Mouse (Mus musculus) stomach, postnatal 0 days (tissue): ENCODE measurements at regions not wholly inside any gene's neighbourhood (a gene's known extent, or its start where the extent isn't known, plus 50 kb on each side); places are given as distances from the start of the nearest gene placed in this dataset.

ENCODE experiments used
- CTCF ChIP-seq: IDR thresholded peaks from 2 replicates; pipeline ENCODE4 v1.5.1; 2016; ENCODE audit warnings: antibody characterized with exemption, low read depth, mild to moderate bottlenecking, moderate library complexity
- EP300 ChIP-seq: optimal IDR thresholded peaks from 2 replicates; pipeline ENCODE3; 2016; ENCODE audit warnings: antibody characterized with exemption

GRCm38 (mm10) chr3:53361202-53361601 lies 101.9 kb downstream of the Nhlrc3 start:
- TF ChIP-seq CTCF (no peak), EP300 (no peak)
